Mouse (Mus musculus): ENCODE results near the gene Zscan26. TPM values are rescaled to one million over a fixed set of nuclear protein-coding genes. Genes with fewer than 3 reads are reported as not detected.
"Not testable (repeated sequence)": the region's sequence is repeated elsewhere in the genome, so short reads cannot be mapped to it uniquely, and the experiment has no call there.

The Zscan26 gene
- polyA plus RNA-seq, 1 experiment from 2014 or later = 28.0 TPM

DNA sequence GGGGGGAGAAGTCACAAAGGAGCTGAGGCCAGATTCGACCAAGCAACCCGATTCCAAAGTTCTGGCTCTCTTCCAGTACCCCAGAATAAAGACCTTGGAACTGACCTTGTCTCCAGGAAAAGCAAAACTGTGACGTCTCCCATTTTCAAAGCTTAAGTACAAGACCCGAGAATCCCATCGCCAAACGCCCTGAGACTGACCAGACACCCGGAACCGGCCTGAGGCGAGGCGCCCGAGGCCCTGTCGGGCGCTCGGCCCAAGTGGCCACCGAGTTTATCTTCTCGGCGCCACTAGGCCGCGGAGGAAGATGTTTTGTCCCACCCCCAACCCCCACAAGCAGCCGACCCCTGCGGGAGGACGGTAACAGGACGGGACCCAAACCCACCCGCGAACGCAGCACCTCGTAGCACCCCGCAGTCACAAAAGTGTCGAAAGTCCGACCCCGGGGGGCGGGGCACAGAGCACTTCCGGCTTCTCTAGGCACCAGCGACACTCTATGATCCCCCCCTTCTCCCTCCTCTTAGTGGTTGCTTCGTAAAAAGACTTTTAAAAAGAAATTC lies 51.2 kb downstream of the Zscan26 start, which contains the start of gene Zkscan3:
Gene Zkscan3, minus strand, starts transcription at position 469 of the 560 bp plus-strand sequence.
- no peaks in the 10 kb centered on the region for H3K9me3 ChIP-seq
- peak; percentile 78; the same call in 1 of the 2 replicates for ATAC-seq (ENCODE audit: extremely low read depth, insufficient number of reproducible peaks, low FRiP score, low TSS enrichment)
- peaks cover 15% of the 10 kb centered on the region for H3K36me3 ChIP-seq
- peaks cover 35% of the 10 kb centered on the region for H3K4me1 ChIP-seq
- H3K27ac ChIP-seq (replicated peaks) = peak within 1 kb of the TSS; percentile 91
- WGBS = under 1% methylated on average over 35 of the region's 35 CpGs
- peak within 1 kb of the TSS; percentile 94 for H3K9ac ChIP-seq
- H3K27me3 ChIP-seq (replicated peaks) = no peaks in the 10 kb centered on the region
- H3K4me2 ChIP-seq = peak within 1 kb of the TSS; percentile 81
- H3K4me3 ChIP-seq = peak within 1 kb of the TSS; percentile 82

DNA sequence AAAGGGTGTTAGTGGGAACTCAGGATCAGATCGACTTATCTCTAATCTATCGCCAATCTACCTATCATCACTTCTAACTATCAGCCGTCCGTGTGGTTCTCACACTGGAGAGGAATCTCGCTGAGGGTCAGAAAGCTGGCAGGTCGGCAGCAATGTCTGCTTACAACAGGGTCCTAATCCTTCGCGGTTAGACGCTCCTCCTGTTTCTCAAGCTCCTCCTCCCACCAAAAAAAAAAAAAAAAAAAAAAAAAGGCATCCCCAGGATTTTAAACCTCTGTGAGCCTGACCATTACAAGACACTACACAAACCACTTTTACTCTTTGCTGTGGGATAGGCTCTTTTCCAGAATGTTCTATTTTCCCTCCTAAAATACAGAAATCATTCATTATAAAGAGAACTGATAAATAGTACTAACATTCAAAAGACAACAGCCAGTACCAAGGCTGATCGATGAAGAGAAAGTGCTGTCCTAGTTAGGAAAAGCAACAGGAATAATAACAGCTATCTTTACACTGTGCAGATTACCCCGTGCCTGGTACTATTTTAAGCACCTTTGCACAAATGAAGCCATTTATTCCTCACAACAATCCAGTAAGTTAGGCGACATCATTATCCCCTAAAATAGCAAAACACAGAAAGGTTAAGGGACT lies 51.8 kb downstream of the Zscan26 start:
- Histone ChIP-seq H3K27me3 (replicated peaks) (no peaks in the 10 kb centered on the region), H3K4me2 (peak overlapping the region; percentile 81), H3K36me3 (peaks cover 19% of the 10 kb centered on the region), H3K9me3 (no peaks in the 10 kb centered on the region), H3K4me3 (peak overlapping the region; percentile 82), H3K4me1 (peaks cover 32% of the 10 kb centered on the region), H3K9ac (peak overlapping the region; percentile 94), H3K27ac (replicated peaks) (peak overlapping the region; percentile 91)
- 1% methylated on average over 12 of the region's 12 CpGs for WGBS
- peak; percentile 23; the same call in 1 of the 2 replicates for ATAC-seq (ENCODE audit: extremely low read depth, insufficient number of reproducible peaks, low FRiP score, low TSS enrichment)

DNA sequence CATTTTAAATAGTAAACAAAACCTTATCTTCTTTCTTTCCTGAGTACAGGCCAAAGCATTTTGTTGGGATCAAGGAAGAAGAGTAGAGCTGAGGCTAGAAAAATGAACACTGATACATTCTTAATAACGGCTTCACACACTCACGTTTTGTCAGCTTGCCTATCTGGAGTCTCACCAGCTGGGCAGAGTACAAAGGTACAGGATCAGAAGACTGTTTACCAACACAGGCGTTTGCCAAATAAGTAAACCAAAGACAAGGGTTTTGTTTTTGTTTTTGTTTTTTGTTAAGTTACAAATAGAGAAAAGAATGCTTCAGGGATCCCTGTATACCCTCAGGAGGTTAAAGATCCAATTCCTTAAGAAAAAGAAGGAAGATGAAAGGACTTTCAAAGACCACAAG lies 52.4 kb downstream of the Zscan26 start:
- no peaks in the 10 kb centered on the region for H3K27me3 ChIP-seq (replicated peaks)
- peak overlapping the region; percentile 82 for H3K4me3 ChIP-seq
- 65% methylated on average over 3 of the region's 3 CpGs for WGBS
- H3K4me1 ChIP-seq = peaks cover 32% of the 10 kb centered on the region
- peak overlapping the region; percentile 94 for H3K9ac ChIP-seq
- 0 out of 2 replicates have a peak overlapping the region, but pooled peaks have one; percentile 91 for H3K27ac ChIP-seq (replicated peaks)
- H3K9me3 ChIP-seq = no peaks in the 10 kb centered on the region
- H3K36me3 ChIP-seq = peaks cover 25% of the 10 kb centered on the region
- no peak for ATAC-seq (ENCODE audit: extremely low read depth, insufficient number of reproducible peaks, low FRiP score, low TSS enrichment)
- peak overlapping the region; percentile 81 for H3K4me2 ChIP-seq

DNA sequence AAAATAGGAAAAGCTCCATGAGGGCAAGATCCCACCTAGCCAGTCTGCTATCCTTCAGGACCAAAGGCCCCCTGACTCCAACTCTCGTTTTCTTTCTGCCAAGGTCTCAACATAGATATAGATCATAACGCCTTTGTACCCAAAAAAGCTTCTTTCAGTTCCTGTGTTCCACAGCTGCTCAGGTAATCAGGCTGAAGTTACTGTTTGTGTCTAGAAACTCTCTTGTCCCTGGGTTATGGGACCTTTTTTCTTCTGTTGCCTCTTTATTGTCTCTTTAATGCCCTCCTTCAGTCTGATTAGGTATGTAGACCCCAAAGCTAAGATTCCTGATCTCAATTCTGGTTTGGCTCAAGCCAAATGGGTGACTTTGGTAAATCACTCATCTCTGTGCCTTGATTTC lies 56.0 kb downstream of the Zscan26 start:
- WGBS = 83% methylated on average over 2 of the region's 2 CpGs
- H3K36me3 ChIP-seq = peaks cover 61% of the 10 kb centered on the region
- no peak for ATAC-seq (ENCODE audit: extremely low read depth, insufficient number of reproducible peaks, low FRiP score, low TSS enrichment)

DNA sequence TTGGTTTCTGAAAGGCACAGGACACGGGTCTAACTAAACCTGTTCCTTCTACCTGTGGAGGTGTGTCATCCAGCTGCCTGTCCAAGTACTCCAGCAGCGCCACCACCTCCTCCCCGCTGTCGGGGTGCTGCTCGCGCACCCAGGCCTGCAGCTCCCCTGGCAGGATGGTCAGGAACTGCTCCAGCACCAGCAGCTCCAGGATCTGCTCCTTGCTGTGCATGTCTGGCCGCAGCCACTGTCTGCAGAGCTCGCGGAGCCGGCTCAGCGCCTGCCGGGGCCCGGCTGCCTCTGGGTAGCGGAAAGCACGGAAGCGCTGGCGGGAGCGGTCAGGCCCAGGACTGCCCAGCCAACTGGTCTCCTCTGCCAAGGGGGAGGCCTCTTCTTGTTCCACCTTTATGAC lies 57.5 kb downstream of the Zscan26 start:
- WGBS = 85% methylated on average over 12 of the region's 18 CpGs
- H3K4me2 ChIP-seq; H3K27me3 ChIP-seq (replicated peaks); H3K9ac ChIP-seq; ATAC-seq (ENCODE audit: extremely low read depth, insufficient number of reproducible peaks, low FRiP score, low TSS enrichment); H3K9me3 ChIP-seq; H3K4me3 ChIP-seq; H3K27ac ChIP-seq (replicated peaks): not testable (repeated sequence)
- Histone ChIP-seq H3K36me3 (peaks cover 75% of the 10 kb centered on the region), H3K4me1 (peaks cover 27% of the 10 kb centered on the region)

More for the DNA sequence above, 56.0 kb downstream of the Zscan26 start:
- Histone ChIP-seq H3K9ac (no peak overlapping the region), H3K27me3 (replicated peaks) (no peaks in the 10 kb centered on the region), H3K27ac (replicated peaks) (no peak overlapping the region), H3K4me2 (no peak overlapping the region), H3K9me3 (no peaks in the 10 kb centered on the region), H3K4me1 (peaks cover 32% of the 10 kb centered on the region), H3K4me3 (no peak overlapping the region)

DNA sequence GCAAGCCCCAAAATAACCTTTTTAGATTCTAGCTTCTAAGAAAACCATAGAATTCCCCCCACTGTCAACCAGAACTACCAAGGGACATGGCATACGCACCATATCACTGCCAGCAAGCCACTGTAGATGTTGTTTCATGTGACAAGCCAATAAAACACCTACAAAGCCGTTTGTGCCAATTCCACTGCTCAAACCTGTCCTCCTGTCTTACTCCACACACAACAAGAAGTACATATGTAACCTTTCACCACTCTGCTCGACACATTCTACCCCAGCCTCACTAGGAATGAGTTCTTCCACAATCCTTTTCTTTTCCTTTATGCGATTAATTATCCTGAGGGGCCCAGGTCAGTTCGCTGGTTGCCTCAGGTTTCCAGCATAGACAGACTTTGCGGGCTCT lies 57.9 kb downstream of the Zscan26 start:
- Histone ChIP-seq H3K4me3 (no peak overlapping the region), H3K27me3 (replicated peaks) (no peaks in the 10 kb centered on the region), H3K9ac (no peak overlapping the region), H3K4me2 (no peak overlapping the region), H3K27ac (replicated peaks) (no peak overlapping the region), H3K9me3 (no peaks in the 10 kb centered on the region), H3K36me3 (peaks cover 80% of the 10 kb centered on the region), H3K4me1 (peaks cover 23% of the 10 kb centered on the region)
- WGBS = 89% methylated on average over 6 of the region's 6 CpGs
- no peak for ATAC-seq (ENCODE audit: extremely low read depth, insufficient number of reproducible peaks, low FRiP score, low TSS enrichment)

DNA sequence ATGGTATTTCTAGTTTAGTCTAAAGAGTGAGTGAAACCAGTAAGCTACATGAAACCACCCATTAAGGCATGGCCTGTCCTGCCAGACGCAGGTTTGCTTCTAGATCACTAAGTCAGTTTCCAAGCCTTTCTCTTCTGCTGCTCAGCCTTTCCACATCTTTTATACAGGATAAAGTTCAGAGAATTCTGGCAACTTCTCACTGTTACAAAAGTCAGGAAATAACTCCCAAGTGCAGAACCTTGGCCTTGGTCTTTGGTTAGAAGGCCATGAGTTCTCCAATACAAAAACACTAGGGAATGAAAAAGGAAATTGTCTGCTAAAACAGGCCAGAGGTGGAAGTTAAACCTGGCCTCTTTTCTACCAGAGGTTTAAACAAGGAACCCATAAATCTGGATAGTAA lies 58.3 kb downstream of the Zscan26 start:
- peaks cover 19% of the 10 kb centered on the region for H3K4me1 ChIP-seq
- H3K27me3 ChIP-seq (replicated peaks) = no peaks in the 10 kb centered on the region
- peaks cover 84% of the 10 kb centered on the region for H3K36me3 ChIP-seq
- no peaks in the 10 kb centered on the region for H3K9me3 ChIP-seq
- ATAC-seq (ENCODE audit: extremely low read depth, insufficient number of reproducible peaks, low FRiP score, low TSS enrichment) = no peak
- H3K4me3 ChIP-seq = no peak overlapping the region
- no peak overlapping the region for H3K9ac ChIP-seq
- WGBS = 90% methylated on average over 1 of the region's 1 CpGs
- no peak overlapping the region for H3K27ac ChIP-seq (replicated peaks)
- no peak overlapping the region for H3K4me2 ChIP-seq

MicroRNAs within 50 kb of the gene (microRNA counts, 519-probe panel; counts per million panel counts)
- microRNA mmu-miR-1896 = 4,116 counts per million, percentile 76 among the panel's probes with 10 or more counts

Small RNA genes lying within 50 kb of the gene (microRNA-seq; reads per million reads assigned to microRNA genes)
- gene Mir1896 (not detected), gene Mir6942 (not detected)

Other genes starting within 250 kb of the Zscan26 start
- not detected in 2 replicates for gene Gpx5, start 161.0 kb downstream of the Zscan26 start, polyA plus RNA-seq (2015; fragmentation: Nextera tagmentation; extraction: Ambion mirVana)
- not detected in 2 replicates for gene Gpx6, start 141.6 kb downstream of the Zscan26 start, polyA plus RNA-seq (2015; fragmentation: Nextera tagmentation; extraction: Ambion mirVana)
- not detected in 2 replicates for gene Olfr1367, start 106.8 kb downstream of the Zscan26 start, polyA plus RNA-seq (2015; fragmentation: Nextera tagmentation; extraction: Ambion mirVana)
- 7.1 and 7.7 TPM in 2 replicates for gene Zscan12, start 90.9 kb downstream of the Zscan26 start, polyA plus RNA-seq (2015; fragmentation: Nextera tagmentation; extraction: Ambion mirVana)
- gene Zkscan3, start 51.0 kb downstream of the Zscan26 start, polyA plus RNA-seq (2015; fragmentation: Nextera tagmentation; extraction: Ambion mirVana) = 61.2 and 72.2 TPM in 2 replicates
- 3.1 and 3.2 TPM in 2 replicates for gene Pgbd1, start 12.7 kb downstream of the Zscan26 start, polyA plus RNA-seq (2015; fragmentation: Nextera tagmentation; extraction: Ambion mirVana)
- gene Nkapl, start 14.8 kb upstream of the Zscan26 start, polyA plus RNA-seq (2015; fragmentation: Nextera tagmentation; extraction: Ambion mirVana) = 2.0 and 2.1 TPM in 2 replicates
- gene Zkscan4, start 25.2 kb upstream of the Zscan26 start, polyA plus RNA-seq (2015; fragmentation: Nextera tagmentation; extraction: Ambion mirVana) = 1.4 and 2.0 TPM in 2 replicates
- not detected in 2 replicates for gene Gm10065, start 25.7 kb upstream of the Zscan26 start, polyA plus RNA-seq (2015; fragmentation: Nextera tagmentation; extraction: Ambion mirVana)
- gene AK157302, start 41.5 kb upstream of the Zscan26 start, polyA plus RNA-seq (2015; fragmentation: Nextera tagmentation; extraction: Ambion mirVana) = 0.45 and 0.87 TPM in 2 replicates
- gene Gm11273, start 47.7 kb upstream of the Zscan26 start, polyA plus RNA-seq (2015; fragmentation: Nextera tagmentation; extraction: Ambion mirVana) = 14.7 and 20.9 TPM in 2 replicates
- 3.8 and 4.8 TPM in 2 replicates for gene Zkscan8, start 77.4 kb upstream of the Zscan26 start, polyA plus RNA-seq (2015; fragmentation: Nextera tagmentation; extraction: Ambion mirVana)
- not detected in 2 replicates for gene Olfr1366, start 89.1 kb upstream of the Zscan26 start, polyA plus RNA-seq (2015; fragmentation: Nextera tagmentation; extraction: Ambion mirVana)
- gene Olfr1535, start 106.2 kb upstream of the Zscan26 start, polyA plus RNA-seq (2015; fragmentation: Nextera tagmentation; extraction: Ambion mirVana) = not detected in 2 replicates
- gene Olfr1364, start 128.0 kb upstream of the Zscan26 start, polyA plus RNA-seq (2015; fragmentation: Nextera tagmentation; extraction: Ambion mirVana) = not detected in 2 replicates
- not detected in 2 replicates for gene Olfr1362, start 160.3 kb upstream of the Zscan26 start, polyA plus RNA-seq (2015; fragmentation: Nextera tagmentation; extraction: Ambion mirVana)
- gene Olfr11, start 188.8 kb upstream of the Zscan26 start, polyA plus RNA-seq (2015; fragmentation: Nextera tagmentation; extraction: Ambion mirVana) = not detected in 2 replicates
- not detected in 2 replicates for gene Olfr1361, start 209.7 kb upstream of the Zscan26 start, polyA plus RNA-seq (2015; fragmentation: Nextera tagmentation; extraction: Ambion mirVana)
- gene Olfr1360, start 223.7 kb upstream of the Zscan26 start, polyA plus RNA-seq (2015; fragmentation: Nextera tagmentation; extraction: Ambion mirVana) = not detected in 2 replicates
- not detected in 2 replicates for gene Olfr1359, start 244.4 kb upstream of the Zscan26 start, polyA plus RNA-seq (2015; fragmentation: Nextera tagmentation; extraction: Ambion mirVana)